Mouse (Mus musculus) CD4-positive, CD25-positive, alpha-beta regulatory T cell (primary cell): Measurements from ENCODE around the gene Cd1d1. TPM values are rescaled to one million over a fixed set of nuclear protein-coding genes. Genes with fewer than 3 reads are reported as not detected.

Experiments used
- polyA plus RNA-seq: library from polyadenylated mRNA; unstranded; fragments of 100-300 nt; shearing (Covaris generic); gene quantifications from one replicate; pipeline ENCODE4 v1.2.1, GENCODE M21; 2017

Cd1d1 gene
- polyA plus RNA-seq: 149 TPM

GRCm38 (mm10) chr3:86999415-86999740 is at the start of gene Cd1d1:
TSS of gene Cd1d1 (minus strand) at chr3:86999441.

Other genes with a start within 250 kb of the Cd1d1 start
- 20.7 TPM for gene Dclk2, start 78.6 kb downstream of the Cd1d1 start, polyA plus RNA-seq
- 0.08 TPM for gene Kirrel, start 175.3 kb upstream of the Cd1d1 start, polyA plus RNA-seq